Mouse (Mus musculus) lung, postnatal 36 days (tissue): ENCODE results near the gene Sipa1l1.

Experiments used
- DNase-seq: peaks from one replicate; pipeline ENCODE4 v3.0.0; 2022; ENCODE audit warnings: mixed read lengths

Gene Sipa1l1

GRCm38 (mm10) chr12:82213056-82213455 lies 43.9 kb downstream of the Sipa1l1 start:
- DNase-seq: no peak

DNA sequence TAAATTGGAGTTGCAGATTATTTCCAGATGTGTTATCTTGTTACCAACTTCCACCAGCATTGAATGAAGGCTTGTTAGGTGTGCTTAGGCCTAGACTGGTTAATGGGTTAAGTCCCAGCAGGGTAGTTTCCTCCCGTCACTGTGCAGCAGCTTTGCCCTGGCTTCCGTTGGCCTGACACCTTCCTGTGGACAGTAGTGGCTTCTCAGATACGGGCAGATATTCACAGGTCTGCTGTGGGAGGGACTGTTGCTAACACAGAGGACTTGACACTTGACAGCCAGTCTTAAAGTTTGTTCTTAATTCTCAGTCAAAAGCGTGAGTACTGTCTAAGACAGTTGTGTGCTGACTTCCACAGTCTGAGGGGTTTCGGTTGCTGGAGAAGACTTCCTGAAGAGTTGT lies 45.8 kb downstream of the Sipa1l1 start:
- DNase-seq: no peak

DNA sequence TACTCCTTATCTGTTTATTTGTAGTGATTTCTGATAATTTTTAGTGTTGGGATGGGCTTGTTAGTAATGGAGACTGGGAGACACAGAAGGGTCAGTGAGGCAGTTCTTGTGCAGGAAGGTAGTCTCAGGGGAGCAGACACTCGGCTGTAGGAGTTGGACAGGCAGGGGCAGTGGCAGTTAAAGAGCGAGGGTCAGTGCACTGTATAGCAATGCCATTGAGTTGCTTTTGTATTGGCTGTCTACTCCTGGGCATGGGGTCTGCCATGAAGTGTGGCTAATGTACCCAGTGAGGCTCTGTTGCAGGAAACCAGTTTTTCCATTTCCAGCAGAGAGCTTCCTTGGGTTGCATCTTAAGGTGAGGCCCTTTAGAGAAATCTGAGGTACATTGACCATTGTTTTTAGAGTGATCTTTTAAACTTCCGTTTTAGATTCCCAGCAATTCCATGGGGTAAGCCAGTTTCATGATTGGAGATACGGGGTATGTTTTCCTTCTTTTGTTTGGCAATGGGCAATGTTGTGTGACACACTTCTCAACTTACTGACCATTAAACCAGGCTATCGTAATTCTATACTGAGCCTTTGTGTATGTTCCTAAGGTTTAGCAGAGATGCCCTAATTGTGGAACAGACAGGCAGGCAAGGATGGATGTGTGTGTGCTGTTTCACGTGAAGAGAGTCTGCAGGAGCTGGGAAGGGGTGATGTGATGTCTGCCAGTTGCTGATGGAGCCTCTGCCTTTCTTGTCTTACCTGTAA lies 47.9 kb downstream of the Sipa1l1 start:
- DNase-seq: no peak

GRCm38 (mm10) chr12:82218201-82218600 lies 49.1 kb downstream of the Sipa1l1 start:
- no peak for DNase-seq

GRCm38 (mm10) chr12:82220367-82221089 lies 51.4 kb downstream of the Sipa1l1 start:
- DNase-seq: no peak

- DNase-seq: no peak
Measured at GRCm38 (mm10) chr12:82223126-82223815, 54.2 kb downstream of the Sipa1l1 start.

DNA sequence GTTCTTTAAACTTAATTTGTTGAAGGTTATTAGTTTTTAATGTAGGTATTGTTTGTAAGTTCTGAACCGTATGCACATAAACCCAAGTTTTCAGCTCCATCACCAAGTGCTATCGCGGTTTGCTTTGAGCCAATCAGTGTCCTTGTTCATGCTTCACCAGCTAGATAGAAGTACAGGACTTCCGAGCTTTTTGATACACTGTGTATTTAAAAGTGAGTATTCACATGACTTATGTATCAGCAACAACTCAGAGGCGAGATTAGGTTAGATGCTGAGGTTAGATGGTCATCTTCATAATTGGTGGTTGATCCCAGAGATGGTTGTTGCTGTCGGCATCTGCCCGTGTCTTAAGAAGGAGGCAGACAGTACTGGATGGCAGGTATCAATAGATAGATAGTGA lies 55.7 kb downstream of the Sipa1l1 start:
- no peak for DNase-seq

GRCm38 (mm10) chr12:82225278-82225677 lies 56.2 kb downstream of the Sipa1l1 start:
- no peak for DNase-seq

DNA sequence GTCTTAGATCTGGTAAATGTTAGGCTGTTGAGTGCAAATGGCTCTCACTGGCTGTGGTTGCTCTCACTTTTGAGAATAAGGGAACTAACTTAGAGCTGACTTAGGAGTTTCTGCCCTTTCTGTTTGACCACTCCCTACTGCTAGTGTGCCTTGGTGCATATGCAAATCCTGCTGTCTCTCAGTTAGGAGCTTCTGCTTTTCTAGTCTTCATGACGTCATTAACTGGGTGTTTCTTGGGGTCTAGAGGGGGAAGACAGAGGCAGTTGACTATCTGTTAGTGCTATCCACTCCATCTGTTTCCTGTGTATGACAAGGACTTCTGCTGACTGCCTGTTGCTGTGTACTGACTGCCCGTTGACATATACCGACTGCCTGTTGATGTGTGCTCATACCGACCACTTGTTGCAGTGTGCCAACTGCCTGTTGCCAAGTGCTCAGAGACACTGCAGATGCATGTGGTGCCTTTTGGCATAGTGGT lies 56.7 kb downstream of the Sipa1l1 start:
- peak; percentile 67 for DNase-seq

- DNase-seq: no peak
Measured at GRCm38 (mm10) chr12:82226311-82227066, 57.4 kb downstream of the Sipa1l1 start.

DNA sequence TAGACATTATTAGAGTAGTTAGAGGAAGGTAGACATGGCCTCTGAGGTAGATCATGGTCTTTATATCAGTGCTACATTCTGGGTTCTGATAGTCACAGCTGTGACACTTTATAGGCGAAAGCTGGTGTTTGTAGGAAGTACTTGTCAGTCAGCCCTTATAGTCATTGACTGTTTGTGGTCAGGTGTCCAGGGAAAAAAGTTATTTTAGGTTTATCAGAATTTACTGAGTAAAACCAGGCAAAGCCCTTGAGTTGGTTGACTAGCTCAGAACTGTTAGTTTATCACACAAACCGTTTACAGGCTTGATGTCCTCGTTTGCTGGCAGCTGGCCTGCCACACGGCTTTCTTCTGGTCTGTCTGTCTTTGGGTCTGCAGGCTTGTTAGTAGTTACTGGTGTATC lies 61.0 kb downstream of the Sipa1l1 start:
- DNase-seq: no peak

DNA sequence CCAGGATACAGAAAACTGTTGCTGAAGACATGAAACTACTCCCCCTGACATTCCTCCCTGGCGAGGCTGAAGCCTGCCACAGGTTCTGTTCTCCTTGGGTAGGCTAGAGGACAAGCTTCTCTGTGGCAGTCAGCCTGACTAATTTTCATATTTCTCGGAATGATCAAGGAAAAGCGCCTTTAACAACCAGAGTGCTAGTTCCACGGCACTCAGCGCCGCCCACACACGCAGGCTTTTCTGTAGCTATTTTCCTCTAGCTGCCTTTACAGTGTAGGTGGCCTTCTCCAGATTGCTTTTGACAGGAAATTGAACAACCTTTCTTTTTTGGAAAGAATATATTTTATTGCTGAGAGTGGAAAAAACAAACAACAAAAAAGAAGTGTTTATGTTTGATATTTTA lies 62.1 kb downstream of the Sipa1l1 start:
- DNase-seq: peak; percentile 34

DNA sequence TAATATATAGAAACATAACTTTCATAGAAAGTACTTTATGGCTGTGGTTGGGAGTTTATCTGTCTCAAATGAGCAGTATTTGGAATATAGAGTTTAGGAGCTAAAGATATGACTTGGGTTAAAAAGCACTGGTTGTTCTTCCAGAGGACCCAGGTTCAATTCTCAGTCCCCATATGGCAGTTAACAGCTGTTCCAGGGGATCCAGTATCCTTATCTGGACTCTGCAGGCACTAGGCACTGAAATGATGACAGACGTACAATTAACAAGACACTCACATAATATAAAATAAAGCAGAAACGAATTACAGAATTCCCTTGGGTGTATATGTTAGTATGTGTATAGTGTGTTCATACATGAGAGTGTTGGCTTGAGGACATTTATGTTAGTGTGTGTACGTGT lies 64.1 kb downstream of the Sipa1l1 start:
- no peak for DNase-seq

GRCm38 (mm10) chr12:82234463-82235223 lies 65.5 kb downstream of the Sipa1l1 start:
- DNase-seq: no peak

DNA sequence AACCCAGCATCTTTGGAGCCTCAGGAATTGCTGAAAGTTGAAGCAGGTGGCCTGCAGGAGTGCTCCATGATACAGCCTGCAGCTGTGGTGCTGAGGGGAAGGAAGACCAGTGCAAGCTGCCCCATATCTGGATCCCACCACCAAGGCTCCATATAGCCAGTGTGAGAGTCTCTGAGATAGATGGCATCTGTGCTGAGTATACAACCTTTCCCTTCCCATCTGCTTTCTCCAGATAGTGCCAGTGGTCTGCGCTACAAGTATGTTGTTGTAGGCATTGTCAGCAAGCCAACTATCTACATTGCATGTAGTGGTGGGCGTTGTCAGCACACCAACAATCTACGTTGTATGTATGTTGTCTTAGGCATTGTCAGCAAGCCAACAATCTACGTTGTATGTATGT lies 68.0 kb downstream of the Sipa1l1 start:
- DNase-seq: no peak

GRCm38 (mm10) chr12:82237946-82238345 lies 68.8 kb downstream of the Sipa1l1 start:
- no peak for DNase-seq

GRCm38 (mm10) chr12:82240674-82241073 lies 71.6 kb downstream of the Sipa1l1 start:
- no peak for DNase-seq

DNA sequence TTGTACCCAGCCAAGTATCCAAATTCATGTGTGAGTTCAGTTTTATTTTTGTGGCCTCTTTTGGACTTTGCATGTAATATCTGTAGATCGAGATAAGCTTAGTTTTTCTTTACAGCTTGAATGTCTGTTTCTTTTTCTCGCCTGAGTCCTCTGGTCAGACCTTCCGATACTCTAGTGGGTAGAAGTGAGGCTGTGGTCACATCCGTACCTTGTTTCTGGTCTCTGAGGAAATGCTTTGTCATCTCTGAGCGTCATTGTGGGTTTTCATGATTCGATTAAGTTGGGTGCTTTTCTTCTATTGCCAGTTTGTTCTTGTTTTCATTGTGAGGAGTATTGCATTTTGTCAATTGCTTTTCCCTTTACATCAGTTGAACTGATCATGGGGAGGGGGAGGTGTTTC lies 76.1 kb downstream of the Sipa1l1 start:
- DNase-seq: peak; percentile 26

DNA sequence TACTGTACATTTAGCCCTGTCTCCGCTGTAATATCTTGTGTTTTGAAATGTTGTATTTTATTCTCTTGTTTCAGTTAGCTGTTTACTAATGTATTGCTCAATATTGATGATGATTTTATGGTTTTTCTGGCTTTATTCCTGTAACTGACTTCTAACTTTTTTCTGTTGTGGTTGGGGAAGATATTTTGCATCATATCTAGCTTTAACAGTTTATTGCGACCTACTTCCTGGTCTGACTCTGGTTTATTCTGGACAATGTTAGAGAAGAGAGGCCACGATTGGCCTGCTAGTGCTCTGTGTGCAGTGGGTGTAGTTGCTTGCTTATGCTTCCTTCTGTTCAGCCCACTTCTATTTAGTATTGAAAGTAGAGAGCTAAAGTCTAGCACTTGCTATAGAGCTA lies 77.3 kb downstream of the Sipa1l1 start:
- peak; percentile 21 for DNase-seq

GRCm38 (mm10) chr12:82247371-82248258 lies 78.5 kb downstream of the Sipa1l1 start:
- DNase-seq: no peak

GRCm38 (mm10) chr12:82248501-82248900 lies 79.4 kb downstream of the Sipa1l1 start:
- no peak for DNase-seq
